10 mouse cellular contexts compared by ENCODE assay signal in the genomic region with DNA sequence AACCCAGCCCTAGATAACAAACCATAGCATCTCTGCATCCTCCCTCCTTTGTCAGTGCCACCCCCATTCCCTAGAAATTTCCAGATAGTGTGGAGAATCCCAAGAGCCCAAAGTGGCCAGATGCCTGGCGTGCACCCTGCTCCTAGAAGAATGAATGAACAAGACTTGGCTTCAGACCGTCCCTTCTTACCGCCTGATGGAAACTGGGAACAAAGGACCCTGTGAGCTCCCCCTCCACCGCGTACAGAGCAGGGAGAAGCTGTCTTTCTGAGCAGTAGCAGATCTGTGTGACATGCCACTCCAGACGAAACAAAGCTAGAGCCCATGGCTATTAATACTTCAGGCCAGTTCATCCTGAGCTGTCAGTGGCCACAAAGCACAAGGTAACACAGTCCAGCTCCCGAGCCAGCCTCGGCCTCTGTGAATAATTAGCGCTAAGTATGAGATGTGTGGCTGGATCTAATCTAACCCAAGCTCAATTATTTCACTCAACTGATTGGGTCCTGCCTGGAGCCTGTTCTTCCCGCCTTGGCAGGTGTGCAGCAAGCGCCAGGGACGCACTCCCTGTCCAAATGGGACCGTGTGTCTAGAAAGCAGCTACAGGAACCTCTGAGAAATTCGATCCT.
DNase-seq lines count a peak whose midpoint lies in the region; ATAC-seq lines count a peak whose summit lies in the region.
"Had no signal": no experiment of that assay in that cellular context is flagged by ENCODE, and none has a peak within 500 bp of the region (broad histone marks: within the 10 kb centered on the region; RNA-seq: fewer than 3 reads in every experiment).

No protein-coding gene starts in this region.

- peak; percentile 73; the same call in 1 of the 2 replicates for ATAC-seq in heart, embryonic 11.5 days (replicated peaks; ENCODE audit: insufficient number of reproducible peaks, low FRiP score, low TSS enrichment)
- ATAC-seq in embryonic facial prominence, embryonic 13.5 days (ENCODE audit: insufficient number of reproducible peaks, insufficient read depth, low FRiP score, low TSS enrichment, low read depth): no peak
- ATAC-seq in limb, embryonic 11.5 days (ENCODE audit: insufficient number of reproducible peaks, low FRiP score, low TSS enrichment, low read depth): no peak
- no peak for ATAC-seq in monocyte, adult 5-6 weeks (replicated peaks; ENCODE audit: insufficient number of reproducible peaks, low FRiP score, low TSS enrichment, poor library complexity, severe bottlenecking)
- ATAC-seq in megakaryocyte-erythroid progenitor cell, adult 5-6 weeks (replicated peaks; ENCODE audit: low FRiP score, low TSS enrichment, poor library complexity, severe bottlenecking): no peak

- no peaks in the 10 kb centered on the region for H3K36me3 ChIP-seq in heart, embryonic 11.5 days (ENCODE audit: control insufficient read depth, insufficient read depth, low read length)
- H3K36me3 ChIP-seq in embryonic facial prominence, embryonic 13.5 days: no peaks in the 10 kb centered on the region
- H3K36me3 ChIP-seq in limb, embryonic 11.5 days (ENCODE audit: control insufficient read depth, insufficient read depth, low read length): no peaks in the 10 kb centered on the region

- H3K4me1 ChIP-seq in heart, embryonic 11.5 days (ENCODE audit: control insufficient read depth, insufficient read depth, low read length): peaks cover 20% of the 10 kb centered on the region
- peaks cover 24% of the 10 kb centered on the region for H3K4me1 ChIP-seq in embryonic facial prominence, embryonic 13.5 days
- H3K4me1 ChIP-seq in limb, embryonic 11.5 days (ENCODE audit: control insufficient read depth, insufficient read depth, low read length): peaks cover 7% of the 10 kb centered on the region

- H3K27ac ChIP-seq in heart, embryonic 11.5 days (ENCODE audit: low read depth, low read length): peak overlapping the region; percentile 46; the same call in 1 of the 2 replicates
- H3K27ac ChIP-seq in embryonic facial prominence, embryonic 13.5 days: no peak overlapping the region
- no peak overlapping the region for H3K27ac ChIP-seq in limb, embryonic 11.5 days (replicated peaks; ENCODE audit: low read depth, low read length)
- H3K27ac ChIP-seq: macrophage had no signal

- H3K27me3 ChIP-seq in heart, embryonic 11.5 days (ENCODE audit: control insufficient read depth, insufficient read depth, low read length): no peaks in the 10 kb centered on the region
- peaks cover 41% of the 10 kb centered on the region for H3K27me3 ChIP-seq in embryonic facial prominence, embryonic 13.5 days
- no peaks in the 10 kb centered on the region for H3K27me3 ChIP-seq in limb, embryonic 11.5 days (ENCODE audit: control insufficient read depth, insufficient read depth, low read length)
- H3K27me3 ChIP-seq: CH12.LX had no signal

- no peak overlapping the region for H3K9ac ChIP-seq in heart, embryonic 11.5 days (ENCODE audit: low read depth, low read length)
- 0 out of 2 replicates have a peak overlapping the region, but pooled peaks have one; percentile 40 for H3K9ac ChIP-seq in embryonic facial prominence, embryonic 13.5 days
- H3K9ac ChIP-seq in limb, embryonic 11.5 days (ENCODE audit: low read length): no peak overlapping the region

- WGBS in heart, embryonic 11.5 days (ENCODE audit: insufficient replicate concordance): 33% methylated on average over 14 of the region's 14 CpGs
- WGBS in embryonic facial prominence, embryonic 13.5 days: 25% methylated on average over 14 of the region's 14 CpGs
- 28% methylated on average over 14 of the region's 14 CpGs for WGBS in limb, embryonic 11.5 days

- no peak overlapping the region for H3K4me3 ChIP-seq in heart, embryonic 11.5 days (ENCODE audit: low read depth, low read length)
- no peak overlapping the region for H3K4me3 ChIP-seq in embryonic facial prominence, embryonic 13.5 days
- no peak overlapping the region for H3K4me3 ChIP-seq in limb, embryonic 11.5 days (ENCODE audit: low read depth, low read length)

- H3K9me3 ChIP-seq in heart, embryonic 11.5 days (replicated peaks; ENCODE audit: control insufficient read depth, low read length): no peaks in the 10 kb centered on the region
- no peaks in the 10 kb centered on the region for H3K9me3 ChIP-seq in embryonic facial prominence, embryonic 13.5 days
- H3K9me3 ChIP-seq in limb, embryonic 11.5 days (ENCODE audit: control insufficient read depth, low read length): no peaks in the 10 kb centered on the region

- H3K4me2 ChIP-seq in heart, embryonic 11.5 days: peak overlapping the region; percentile 25
- no peak overlapping the region for H3K4me2 ChIP-seq in embryonic facial prominence, embryonic 13.5 days
- H3K4me2 ChIP-seq in limb, embryonic 11.5 days (ENCODE audit: low read depth, severe bottlenecking): peak overlapping the region; percentile 17; the same call in 1 of the 2 replicates

- no peak for DNase-seq in heart, postnatal 4 days
- peak; percentile 36 for DNase-seq in brain, adult 2 months (ENCODE audit: low read depth, low spot score)
- DNase-seq in limb, embryonic 11.5 days (ENCODE audit: low spot score): peak; percentile 48
- no peak for DNase-seq in kidney, postnatal 36 days

Comparison
In these comparisons a context has a peak if more than half of its experiments do, and no peak if none do; other contexts are left out.
1. DNase-seq: peak in brain, adult 2 months (single experiment) and limb, embryonic 11.5 days (single experiment); none in heart, postnatal 4 days (single experiment) and kidney, postnatal 36 days (0 of 2).